Mouse (Mus musculus) heart, postnatal 0 days (tissue): ENCODE measurements at regions not wholly inside any gene's neighbourhood (a gene's known extent, or its start where the extent isn't known, plus 50 kb on each side); places are given as distances from the start of the nearest gene placed in this dataset.

Experiments used
- CTCF ChIP-seq: IDR thresholded peaks from 2 replicates; pipeline ENCODE4 v1.5.1; 2016; ENCODE audit warnings: antibody characterized with exemption, control low read depth, low read depth
- EP300 ChIP-seq: IDR thresholded peaks from 2 replicates; pipeline ENCODE4 v1.6.1; 2016; ENCODE audit warnings: antibody characterized with exemption, low read depth

DNA sequence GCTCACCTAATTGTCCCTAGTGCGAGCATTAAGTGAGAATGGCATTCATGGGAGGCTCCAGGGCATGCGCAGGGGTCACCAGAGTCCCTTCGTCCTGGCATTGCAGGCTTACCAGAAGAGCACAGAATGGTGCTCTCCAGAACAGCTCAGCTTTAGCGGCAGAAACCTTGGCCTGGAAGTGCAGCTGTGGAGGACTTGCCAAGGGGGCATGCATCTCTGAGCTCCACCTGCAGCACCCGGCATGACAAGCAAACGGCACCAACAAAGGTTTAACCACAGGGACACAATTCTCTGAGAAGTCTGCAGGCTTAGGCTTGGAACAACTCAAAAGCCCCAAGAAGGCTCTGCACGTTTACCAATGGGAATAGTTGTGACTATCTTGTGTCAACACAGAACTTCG, 128.4 kb downstream of the Rpap3 start:
- TF ChIP-seq CTCF (no peak), EP300 (no peak)
